Mouse (Mus musculus): ENCODE measurements at regions not wholly inside any gene's neighbourhood (a gene's known extent, or its start where the extent isn't known, plus 50 kb on each side); places are given as distances from the start of the nearest gene placed in this dataset.

DNA sequence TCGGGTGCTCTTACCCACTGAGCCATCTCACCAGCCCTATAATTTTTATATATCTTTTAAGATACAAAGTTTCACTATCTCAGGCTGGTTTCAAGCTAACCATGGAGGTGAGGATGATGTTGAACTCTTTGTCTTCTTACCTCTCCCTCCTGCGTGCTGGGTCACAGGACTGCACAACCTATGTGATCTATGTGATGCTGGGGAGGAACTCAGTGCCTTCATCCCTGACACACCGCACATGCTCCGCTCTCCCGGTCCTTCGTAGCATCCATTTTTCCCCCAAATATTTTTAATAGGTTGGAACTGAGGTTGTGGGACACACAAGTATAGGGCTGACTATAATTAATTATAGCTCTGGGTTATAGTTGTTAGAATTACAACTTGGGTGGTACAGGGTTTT, 75.9 kb upstream of the Caprin1 start:
- Histone ChIP-seq H3K27me3 (ENCODE audit: control insufficient read depth, insufficient read depth, low read length) (no peaks in the 10 kb centered on the region), H3K4me3 (ENCODE audit: control insufficient read depth, insufficient read depth, low read length) (no peak overlapping the region), H3K36me3 (ENCODE audit: control insufficient read depth, insufficient read depth, low read length) (no peaks in the 10 kb centered on the region), H3K4me1 (replicated peaks; ENCODE audit: control insufficient read depth, insufficient read depth, low read length) (no peaks in the 10 kb centered on the region), H3K27ac (ENCODE audit: control insufficient read depth, insufficient read depth, low read length) (no peak overlapping the region)
- DNase-seq: no peak
- WGBS: 97% methylated on average over 6 of the region's 6 CpGs
- TF ChIP-seq CTCF (IDR thresholded peaks at IDR 0.05; ENCODE audit: borderline replicate concordance, control insufficient read depth, extremely low read depth, insufficient read depth, low read length, poor library complexity): no peak
- TF ChIP-seq POLR2A (IDR thresholded peaks at IDR 0.05; ENCODE audit: control insufficient read depth, extremely low read depth, insufficient read depth, low read length, poor library complexity): no peak

DNA sequence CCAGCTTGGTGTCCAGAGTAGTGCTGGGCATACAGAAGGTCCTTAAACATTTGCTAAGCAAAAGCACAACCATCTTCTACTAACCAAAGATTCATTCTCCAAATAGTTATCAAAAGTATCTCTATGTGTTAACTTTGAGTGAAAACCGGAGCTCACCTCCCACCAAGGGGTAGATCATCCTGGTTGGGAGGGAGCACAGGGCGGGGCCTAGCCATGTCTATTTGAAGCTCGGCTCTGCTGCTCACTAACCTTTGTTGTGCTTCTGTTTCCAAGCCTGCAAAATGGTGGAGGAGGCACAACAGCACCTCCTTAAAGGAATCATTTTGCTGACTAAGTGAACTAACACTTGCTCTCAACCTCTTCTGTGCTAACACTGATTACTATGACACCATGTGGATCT, 77.0 kb upstream of the Caprin1 start:
- WGBS: 88% methylated on average over 3 of the region's 3 CpGs
- TF ChIP-seq CTCF (IDR thresholded peaks at IDR 0.05; ENCODE audit: borderline replicate concordance, control insufficient read depth, extremely low read depth, insufficient read depth, low read length, poor library complexity): no peak
- DNase-seq: no peak
- Histone ChIP-seq H3K4me1 (replicated peaks; ENCODE audit: control insufficient read depth, insufficient read depth, low read length) (no peaks in the 10 kb centered on the region), H3K4me3 (ENCODE audit: control insufficient read depth, insufficient read depth, low read length) (no peak overlapping the region), H3K36me3 (ENCODE audit: control insufficient read depth, insufficient read depth, low read length) (no peaks in the 10 kb centered on the region), H3K27ac (ENCODE audit: control insufficient read depth, insufficient read depth, low read length) (no peak overlapping the region), H3K27me3 (ENCODE audit: control insufficient read depth, insufficient read depth, low read length) (no peaks in the 10 kb centered on the region)

DNA sequence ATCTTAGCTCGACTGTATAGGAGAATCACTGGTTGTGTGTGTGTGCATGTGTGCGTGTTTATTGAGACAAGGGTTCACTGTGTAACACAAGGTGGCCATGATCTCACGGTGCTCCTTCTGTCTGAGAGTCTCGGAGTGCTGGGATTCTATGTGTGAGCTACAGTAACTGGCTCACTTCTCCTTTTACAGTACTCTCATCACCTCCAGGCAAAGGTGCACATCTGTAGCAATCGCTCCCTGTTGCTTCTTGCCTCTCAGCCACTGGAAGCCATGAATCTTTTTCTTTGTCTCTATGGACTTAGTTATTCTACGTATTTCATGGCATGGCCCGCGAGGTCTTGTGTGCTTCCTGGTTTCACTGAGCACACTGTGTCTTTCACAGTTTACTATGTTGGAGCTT, 78.3 kb upstream of the Caprin1 start:
- H3K4me3 ChIP-seq (ENCODE audit: control insufficient read depth, insufficient read depth, low read length): no peak overlapping the region
- no peak overlapping the region for H3K27ac ChIP-seq (ENCODE audit: control insufficient read depth, insufficient read depth, low read length)
- no peaks in the 10 kb centered on the region for H3K27me3 ChIP-seq (ENCODE audit: control insufficient read depth, insufficient read depth, low read length)
- no peaks in the 10 kb centered on the region for H3K4me1 ChIP-seq (replicated peaks; ENCODE audit: control insufficient read depth, insufficient read depth, low read length)
- 90% methylated on average over 8 of the region's 8 CpGs for WGBS
- no peak for DNase-seq
- TF ChIP-seq CTCF (IDR thresholded peaks at IDR 0.05; ENCODE audit: borderline replicate concordance, control insufficient read depth, extremely low read depth, insufficient read depth, low read length, poor library complexity) (no peak), POLR2A (IDR thresholded peaks at IDR 0.05; ENCODE audit: control insufficient read depth, extremely low read depth, insufficient read depth, low read length, poor library complexity) (no peak)
- H3K36me3 ChIP-seq (ENCODE audit: control insufficient read depth, insufficient read depth, low read length): no peaks in the 10 kb centered on the region

DNA sequence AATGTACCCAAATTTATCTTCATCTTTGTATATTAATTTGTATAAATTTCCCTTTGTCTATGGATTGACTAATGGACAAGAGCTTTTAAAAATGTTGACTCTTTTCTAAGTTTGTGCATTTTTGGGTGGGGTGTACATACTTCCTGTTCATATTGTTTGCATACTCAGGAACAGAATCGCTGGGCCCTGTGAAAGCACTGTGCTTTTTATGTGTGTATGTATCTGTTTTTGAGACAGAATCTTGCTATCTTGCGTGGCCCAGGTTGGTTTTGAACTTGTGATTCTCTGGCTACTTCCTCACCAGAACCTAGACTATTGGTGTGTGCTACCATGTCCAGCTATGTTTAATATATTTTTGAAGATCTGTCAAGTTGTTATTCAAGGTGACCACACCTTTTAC, 78.8 kb upstream of the Caprin1 start:
- no peaks in the 10 kb centered on the region for H3K36me3 ChIP-seq (ENCODE audit: control insufficient read depth, insufficient read depth, low read length)
- DNase-seq: no peak
- H3K27ac ChIP-seq (ENCODE audit: control insufficient read depth, insufficient read depth, low read length): no peak overlapping the region
- WGBS: 77% methylated on average over 2 of the region's 2 CpGs
- TF ChIP-seq POLR2A (IDR thresholded peaks at IDR 0.05; ENCODE audit: control insufficient read depth, extremely low read depth, insufficient read depth, low read length, poor library complexity) (no peak), CTCF (IDR thresholded peaks at IDR 0.05; ENCODE audit: borderline replicate concordance, control insufficient read depth, extremely low read depth, insufficient read depth, low read length, poor library complexity) (no peak)
- no peak overlapping the region for H3K4me3 ChIP-seq (ENCODE audit: control insufficient read depth, insufficient read depth, low read length)
- H3K4me1 ChIP-seq (replicated peaks; ENCODE audit: control insufficient read depth, insufficient read depth, low read length): no peaks in the 10 kb centered on the region
- no peaks in the 10 kb centered on the region for H3K27me3 ChIP-seq (ENCODE audit: control insufficient read depth, insufficient read depth, low read length)

DNA sequence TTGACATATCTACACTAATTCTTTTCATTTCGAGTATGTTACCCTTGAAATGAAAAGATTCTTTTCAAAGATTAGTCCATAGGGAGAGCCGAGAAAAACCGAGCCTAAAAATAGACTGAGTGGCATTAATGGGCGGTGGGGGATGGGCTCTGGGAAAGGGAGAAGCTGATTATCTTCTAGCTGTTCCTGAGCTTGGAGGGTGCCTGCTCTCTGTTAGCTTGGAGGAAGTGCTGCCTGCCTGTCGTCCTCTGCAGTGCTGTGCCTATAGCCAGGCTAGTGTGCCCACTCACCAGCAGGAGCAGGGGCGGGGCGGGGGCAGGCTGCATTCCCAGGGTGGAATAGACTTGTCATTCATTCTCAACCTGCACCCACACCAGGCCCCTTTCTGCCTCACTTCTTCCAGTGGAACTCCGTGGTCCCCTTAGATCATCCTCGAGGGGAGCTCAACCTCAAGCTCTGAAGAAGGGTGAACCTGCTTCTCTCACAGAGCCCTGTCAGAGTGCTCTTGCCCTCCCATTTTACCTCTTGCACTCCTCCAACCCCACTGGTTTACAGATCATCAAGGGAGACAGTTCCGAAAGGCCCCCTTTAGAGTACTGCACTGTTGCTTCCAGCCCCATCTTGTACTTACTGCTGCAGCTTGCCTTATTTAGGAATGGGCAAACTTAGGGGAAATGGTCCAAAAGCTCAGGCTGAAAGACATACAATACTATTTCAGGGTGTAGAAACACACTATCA, 76.6 kb upstream of the Lmo2 start:
- H3K36me3 ChIP-seq (ENCODE audit: control insufficient read depth, insufficient read depth, low read length): no peaks in the 10 kb centered on the region
- H3K4me1 ChIP-seq (replicated peaks; ENCODE audit: control insufficient read depth, insufficient read depth, low read length): no peaks in the 10 kb centered on the region
- DNase-seq: no peak
- 54% methylated on average over 10 of the region's 10 CpGs for WGBS
- TF ChIP-seq POLR2A (IDR thresholded peaks at IDR 0.05; ENCODE audit: control insufficient read depth, extremely low read depth, insufficient read depth, low read length, poor library complexity) (no peak), CTCF (IDR thresholded peaks at IDR 0.05; ENCODE audit: borderline replicate concordance, control insufficient read depth, extremely low read depth, insufficient read depth, low read length, poor library complexity) (no peak)
- no peaks in the 10 kb centered on the region for H3K27me3 ChIP-seq (ENCODE audit: control insufficient read depth, insufficient read depth, low read length)
- no peak overlapping the region for H3K27ac ChIP-seq (ENCODE audit: control insufficient read depth, insufficient read depth, low read length)
- H3K4me3 ChIP-seq (ENCODE audit: control insufficient read depth, insufficient read depth, low read length): no peak overlapping the region

DNA sequence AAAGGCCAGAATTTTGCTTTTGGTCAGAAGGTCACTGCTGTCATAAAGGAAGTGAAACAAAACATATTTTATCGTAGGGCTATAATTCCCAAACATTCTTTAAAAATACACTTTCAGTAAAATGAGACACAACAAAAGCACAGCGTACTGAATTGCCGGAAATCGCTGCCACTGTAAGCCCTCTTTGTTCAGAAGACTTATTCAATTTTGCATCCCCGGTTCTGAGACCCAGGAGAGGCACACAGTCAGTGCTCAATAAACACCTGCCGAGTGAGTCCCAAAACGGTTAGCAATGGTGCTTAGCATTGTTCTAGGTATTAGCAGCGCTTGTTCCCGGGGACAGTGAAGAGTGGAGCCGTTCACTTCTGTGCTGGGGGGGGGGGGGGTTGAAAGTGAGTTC, 72.9 kb upstream of the Lmo2 start:
- 92% methylated on average over 10 of the region's 10 CpGs for WGBS

DNA sequence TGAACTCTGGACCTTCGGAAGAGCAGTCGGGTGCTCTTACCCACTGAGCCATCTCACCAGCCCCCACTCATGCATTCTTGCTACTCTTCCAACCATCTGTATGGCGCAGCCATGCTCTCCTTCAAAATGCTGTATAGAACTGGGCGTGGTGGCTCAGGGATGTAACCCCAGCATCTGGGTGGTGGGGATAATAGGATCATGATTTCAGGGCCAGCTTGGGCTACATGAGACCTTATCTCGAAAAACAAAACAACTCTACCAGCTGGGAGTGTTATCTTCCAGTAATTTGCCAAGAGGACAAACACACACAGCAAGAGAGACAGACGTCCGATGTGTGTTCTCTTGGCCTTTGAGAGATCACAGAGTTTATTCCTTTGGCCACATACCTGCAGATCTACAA, 69.8 kb upstream of the Lmo2 start:
- Histone ChIP-seq H3K27me3 (ENCODE audit: control insufficient read depth, insufficient read depth, low read length) (no peaks in the 10 kb centered on the region), H3K4me1 (replicated peaks; ENCODE audit: control insufficient read depth, insufficient read depth, low read length) (no peaks in the 10 kb centered on the region), H3K27ac (ENCODE audit: control insufficient read depth, insufficient read depth, low read length) (no peak overlapping the region), H3K36me3 (ENCODE audit: control insufficient read depth, insufficient read depth, low read length) (no peaks in the 10 kb centered on the region), H3K4me3 (ENCODE audit: control insufficient read depth, insufficient read depth, low read length) (no peak overlapping the region)
- 95% methylated on average over 7 of the region's 7 CpGs for WGBS
- TF ChIP-seq CTCF (IDR thresholded peaks at IDR 0.05; ENCODE audit: borderline replicate concordance, control insufficient read depth, extremely low read depth, insufficient read depth, low read length, poor library complexity) (no peak), POLR2A (IDR thresholded peaks at IDR 0.05; ENCODE audit: control insufficient read depth, extremely low read depth, insufficient read depth, low read length, poor library complexity) (no peak)
- DNase-seq: no peak

More for the DNA sequence above, 72.9 kb upstream of the Lmo2 start:
- no peaks in the 10 kb centered on the region for H3K4me1 ChIP-seq (replicated peaks; ENCODE audit: control insufficient read depth, insufficient read depth, low read length)
- no peaks in the 10 kb centered on the region for H3K36me3 ChIP-seq (ENCODE audit: control insufficient read depth, insufficient read depth, low read length)
- H3K4me3 ChIP-seq (ENCODE audit: control insufficient read depth, insufficient read depth, low read length): no peak overlapping the region
- no peak for DNase-seq
- no peaks in the 10 kb centered on the region for H3K27me3 ChIP-seq (ENCODE audit: control insufficient read depth, insufficient read depth, low read length)
- TF ChIP-seq POLR2A (IDR thresholded peaks at IDR 0.05; ENCODE audit: control insufficient read depth, extremely low read depth, insufficient read depth, low read length, poor library complexity): no peak
- H3K27ac ChIP-seq (ENCODE audit: control insufficient read depth, insufficient read depth, low read length): no peak overlapping the region
